Mouse (Mus musculus): ENCODE results near the gene Rln3. TPM values are rescaled to one million over a fixed set of nuclear protein-coding genes. Genes with fewer than 3 reads are reported as not detected.

Gene Rln3
- total RNA-seq, 2 experiments from 2014 or later, result not detected

DNA sequence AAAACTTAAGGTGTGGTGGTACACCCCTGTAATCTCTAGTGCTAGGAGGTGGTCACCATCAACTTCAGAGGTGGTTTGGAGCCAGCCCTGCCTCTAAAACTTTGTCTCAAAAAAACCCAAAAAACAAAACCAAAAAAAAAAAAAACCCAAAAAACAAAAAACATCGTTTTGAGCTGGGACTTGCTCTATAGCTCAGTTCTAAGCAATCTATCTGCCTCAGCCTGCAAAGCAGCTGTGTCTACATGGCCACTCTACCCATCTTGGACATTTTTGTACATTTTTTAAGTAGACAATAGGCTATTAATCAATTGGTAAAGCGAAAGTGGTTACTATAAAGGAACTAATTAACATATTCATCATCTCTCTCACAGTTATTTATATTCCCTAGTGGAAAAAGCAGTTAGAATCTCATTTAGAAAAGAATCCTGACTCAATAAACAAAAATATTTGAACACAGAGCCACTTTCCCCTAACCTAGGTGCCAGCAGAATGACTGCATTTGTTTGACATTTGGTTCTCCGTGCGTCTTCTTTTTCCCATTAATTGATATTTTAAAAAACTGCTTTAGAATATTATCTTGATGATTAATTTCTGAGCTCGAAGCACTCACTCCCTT, 20.8 kb upstream of the Rln3 start:
- no peak for DNase-seq

- DNase-seq, result no peak
Measured at GRCm38 (mm10) chr8:84065037-84065436, 20.2 kb upstream of the Rln3 start, which contains the start of gene Gm10643. Gm10643 (minus strand) TSS chr8:84065137.

GRCm38 (mm10) chr8:84063861-84064610, 19.2 kb upstream of the Rln3 start:
- DNase-seq, result peak; percentile 37 to 71

GRCm38 (mm10) chr8:84060245-84060644, 15.4 kb upstream of the Rln3 start:
- no peak for DNase-seq

GRCm38 (mm10) chr8:84059226-84059625, 14.4 kb upstream of the Rln3 start:
- DNase-seq, result no peak

- no peak for DNase-seq
Measured at GRCm38 (mm10) chr8:84057827-84058226, 13.0 kb upstream of the Rln3 start.

- no peak for DNase-seq
Measured at GRCm38 (mm10) chr8:84053229-84053628, 8.4 kb upstream of the Rln3 start.

DNA sequence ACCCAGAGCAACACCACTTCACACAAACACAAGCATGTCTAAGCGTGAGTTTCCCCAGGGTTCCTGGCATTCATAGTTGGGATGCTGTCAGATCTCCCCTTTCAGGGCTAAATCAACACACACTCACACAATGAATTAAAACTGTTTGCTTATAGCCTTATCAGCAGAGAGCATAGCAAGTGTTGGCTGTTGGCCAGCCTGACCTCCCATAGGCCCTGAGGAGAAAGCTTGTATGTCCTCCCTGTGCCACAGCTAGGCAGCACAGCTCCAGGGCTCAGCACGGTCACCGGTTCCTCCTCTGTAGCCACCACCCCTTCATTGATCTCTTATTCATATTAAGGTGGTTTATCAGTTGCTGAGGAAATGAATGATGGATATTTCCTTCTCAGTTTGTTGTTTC, 7.9 kb upstream of the Rln3 start:
- no peak for DNase-seq

- DNase-seq, result peak; percentile 12 to 56
Measured at GRCm38 (mm10) chr8:84048171-84048570, 3.4 kb upstream of the Rln3 start.

DNA sequence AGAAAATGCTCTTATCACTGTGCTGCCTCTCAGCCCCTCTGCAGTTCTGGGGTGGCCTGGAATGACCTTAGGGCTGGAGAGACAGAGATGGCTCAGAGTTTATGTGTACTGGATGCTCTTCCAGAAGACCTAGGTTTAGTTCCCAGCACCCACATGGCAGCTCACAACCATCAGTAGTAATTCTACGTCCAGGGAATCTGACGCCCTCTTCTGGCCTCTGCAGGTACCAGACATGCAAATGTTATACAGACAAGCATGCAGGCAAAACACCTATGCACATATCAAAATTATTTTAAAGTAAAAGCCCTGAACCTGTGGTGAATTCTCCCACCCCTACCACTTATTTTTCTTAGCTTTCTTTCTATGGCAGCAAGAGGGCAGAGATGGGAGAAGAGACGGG, 1.7 kb upstream of the Rln3 start:
- no peak for DNase-seq

DNA sequence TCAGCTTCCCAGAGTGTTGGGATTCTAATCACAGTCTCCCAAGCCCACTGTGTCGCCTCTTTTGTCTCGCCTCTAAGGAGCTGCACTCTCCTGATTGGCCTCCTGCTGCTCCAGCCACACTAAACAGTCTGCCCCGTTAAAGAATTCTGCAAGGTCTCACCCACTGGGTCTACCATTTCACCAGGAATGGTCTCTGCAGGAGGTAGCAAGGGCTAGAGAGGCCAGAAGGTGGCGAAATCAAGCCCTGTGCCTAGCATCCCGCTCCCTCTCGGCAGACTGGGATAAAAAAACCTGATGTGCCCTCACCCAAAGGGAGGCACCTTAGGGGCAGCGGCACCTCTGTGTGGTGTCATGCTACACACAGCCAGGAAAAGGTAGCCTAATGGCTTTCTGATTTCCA, 697 bp downstream of the Rln3 start:
- DNase-seq, result no peak

GRCm38 (mm10) chr8:84042948-84043342, 1.9 kb downstream of the Rln3 start:
- DNase-seq, result peak; percentile 57 to 70

- DNase-seq, result peak; percentile 81 to 87
Measured at GRCm38 (mm10) chr8:84042066-84042947, 2.5 kb downstream of the Rln3 start, which contains the start of gene Il27ra. Il27ra (minus strand) TSS chr8:84042589.

DNA sequence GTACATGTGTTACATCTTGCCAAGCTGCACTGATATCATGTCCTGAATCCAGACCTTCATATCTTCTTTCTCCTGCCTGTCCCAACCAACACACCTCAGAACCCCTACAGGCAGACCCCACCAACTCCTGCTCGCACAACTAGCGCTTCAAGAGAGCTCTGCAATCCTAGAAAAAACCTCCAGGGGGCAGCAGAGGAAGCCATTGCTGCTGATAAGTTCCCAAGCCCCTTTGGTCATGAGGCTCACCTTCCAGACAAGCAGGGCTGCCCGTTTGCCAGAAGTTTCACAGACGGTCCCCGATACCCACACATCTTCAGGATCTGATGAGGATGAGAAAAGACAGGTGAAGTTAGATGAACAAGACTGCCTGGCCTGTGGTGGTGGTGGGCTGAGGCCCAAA, 5.8 kb downstream of the Rln3 start:
- DNase-seq, result peak; percentile 74 to 89

DNA sequence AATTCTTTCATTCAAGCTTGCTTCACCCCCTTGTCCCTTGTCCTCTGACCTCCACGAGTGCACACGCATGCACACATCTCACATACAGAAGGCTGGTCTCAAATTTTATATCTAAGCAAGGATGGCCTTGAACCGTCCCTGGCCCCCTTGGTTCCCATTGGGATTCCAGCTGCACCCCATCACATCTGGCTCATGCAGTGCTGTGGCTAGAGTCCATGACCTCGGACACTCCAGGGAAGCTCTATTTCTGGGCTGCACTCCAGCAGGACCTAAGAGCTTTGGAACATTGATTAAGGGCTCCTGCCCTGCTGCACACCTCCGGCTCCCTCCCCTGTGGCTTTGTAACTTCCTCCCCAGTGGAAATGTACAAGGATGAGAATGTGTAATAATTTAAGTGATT, 6.8 kb downstream of the Rln3 start:
- peak; percentile 77 to 79 for DNase-seq

DNA sequence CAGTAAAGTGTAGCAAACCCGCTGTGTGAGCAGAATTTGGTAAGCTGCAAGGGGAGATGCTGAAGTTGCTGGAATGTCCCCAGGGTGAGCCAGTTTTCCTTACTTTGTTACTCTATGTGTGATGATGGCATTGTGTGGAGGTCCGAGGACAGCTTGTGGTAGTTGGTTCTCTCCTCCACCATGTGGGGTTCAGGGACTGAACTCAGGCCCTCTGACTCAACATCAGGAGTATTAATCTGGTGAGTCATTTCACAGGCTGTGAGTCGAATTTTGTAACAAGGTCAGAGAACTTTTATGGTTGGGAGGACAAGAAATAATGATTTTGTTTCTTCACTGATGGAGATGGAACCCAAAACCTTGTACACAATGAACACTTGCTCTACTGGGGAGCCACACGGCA, 12.0 kb downstream of the Rln3 start:
- DNase-seq, result no peak

DNA sequence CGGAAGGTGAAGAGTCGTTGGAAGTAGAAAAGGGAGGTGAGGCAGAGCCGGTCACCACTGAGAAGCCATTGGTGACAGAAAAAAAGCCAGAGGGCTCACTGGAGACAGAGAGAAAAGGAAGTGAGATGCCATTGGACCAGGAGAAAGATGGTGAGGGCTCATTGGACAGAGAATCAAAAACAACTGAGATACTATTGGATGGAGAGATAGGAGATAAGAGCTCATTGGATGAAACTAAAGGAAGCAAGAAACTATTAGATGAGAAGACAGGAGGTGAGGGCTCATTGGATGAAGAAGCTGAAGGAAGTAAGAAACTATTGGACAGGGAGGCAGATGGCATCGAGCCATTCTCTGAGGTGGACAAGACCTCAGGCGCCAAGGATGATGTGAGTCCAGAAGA, 15.5 kb downstream of the Rln3 start:
- no peak for DNase-seq

DNA sequence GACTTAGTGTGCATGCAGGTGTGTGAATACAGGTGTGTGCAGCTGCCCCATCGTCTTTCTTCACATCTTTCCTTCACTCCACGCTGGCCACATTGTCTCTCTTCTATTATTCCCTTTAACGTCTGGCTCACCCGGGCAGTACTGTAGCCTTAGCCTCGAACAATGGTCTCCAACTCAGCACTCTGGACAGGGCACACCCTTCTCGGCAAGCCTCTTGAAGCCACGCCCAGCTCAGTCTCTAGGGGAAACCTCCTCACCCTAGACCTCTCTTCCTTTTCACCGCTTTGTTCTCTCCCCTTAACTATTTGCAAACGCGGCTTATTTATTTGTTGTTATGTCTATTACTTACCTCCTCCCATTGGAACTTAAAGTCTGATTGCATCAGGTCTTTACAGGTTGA, 17.4 kb downstream of the Rln3 start:
- no peak for DNase-seq

DNA sequence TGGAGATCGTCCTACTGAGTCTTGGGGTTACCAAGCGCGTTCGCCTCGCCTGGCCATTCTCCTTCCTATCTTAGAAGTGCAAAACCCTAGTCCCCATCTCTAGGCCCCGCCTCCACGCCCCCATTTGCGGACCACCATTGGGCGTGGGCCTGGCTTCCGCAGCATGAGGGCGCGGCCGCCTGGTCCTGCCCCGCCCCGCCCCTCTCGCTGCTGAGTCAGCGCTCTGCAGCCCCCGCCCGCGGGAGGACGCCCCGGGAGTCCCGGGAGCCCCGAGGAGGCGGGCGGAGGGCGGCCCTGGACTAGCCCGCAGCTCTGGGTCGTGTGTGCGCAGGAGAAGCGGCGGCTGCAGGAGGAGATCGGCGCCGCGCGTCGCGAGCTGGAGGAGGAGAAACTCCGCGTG, 18.9 kb downstream of the Rln3 start:
- DNase-seq, result peak in 1 of 2 experiments; percentile 35

DNA sequence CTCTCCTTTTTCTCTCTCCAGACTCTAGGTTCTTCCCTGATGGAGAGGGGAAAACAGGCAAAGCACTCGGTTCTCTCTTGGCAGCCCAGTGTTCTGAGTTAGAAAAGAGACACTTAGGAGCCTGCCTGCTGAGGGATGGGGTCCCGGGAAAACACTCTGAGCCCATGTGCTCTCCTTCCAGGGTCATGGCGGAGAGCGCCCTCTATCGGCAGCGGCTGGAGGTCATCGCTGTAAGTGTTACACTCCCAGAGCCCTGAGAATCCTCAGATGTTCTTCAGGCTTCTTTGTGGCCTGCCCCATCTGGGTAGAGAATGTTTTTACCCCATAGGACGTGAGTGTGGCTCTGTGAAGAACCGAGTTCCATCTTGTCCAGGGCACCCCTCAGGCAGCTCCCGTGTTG, 20.6 kb downstream of the Rln3 start:
- DNase-seq, result peak in 1 of 2 experiments; percentile 63

- DNase-seq, result no peak
Measured at GRCm38 (mm10) chr8:84023631-84024030, 21.2 kb downstream of the Rln3 start.

DNA sequence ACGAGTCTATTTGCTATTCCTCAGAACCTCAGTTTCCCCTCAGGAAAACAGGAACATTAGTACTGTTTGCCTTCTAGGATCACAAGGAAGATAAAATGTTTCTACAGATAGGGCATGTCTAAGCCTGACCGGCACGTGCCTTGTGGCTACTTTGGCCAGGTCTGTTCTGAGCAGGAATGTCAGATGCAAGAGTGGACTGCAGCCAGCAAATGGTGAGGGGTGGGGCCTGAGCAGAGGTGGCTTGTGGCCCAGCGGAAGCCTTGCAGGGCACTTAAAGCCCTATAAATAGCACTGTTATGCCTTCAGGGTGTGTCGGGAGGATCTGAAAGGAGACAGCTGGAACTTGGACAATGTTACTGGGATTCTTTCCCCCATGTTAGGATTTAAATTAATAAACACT, 21.7 kb downstream of the Rln3 start:
- DNase-seq, result peak; percentile 85 to 89

GRCm38 (mm10) chr8:84021569-84021968, 23.2 kb downstream of the Rln3 start:
- DNase-seq, result no peak

Data from heart, adult 18-20 months (tissue).